Mouse (Mus musculus) heart, postnatal 0 days (tissue): ENCODE data around the gene Nhsl1.

ENCODE experiments used
- CTCF ChIP-seq: IDR thresholded peaks from 2 replicates; pipeline ENCODE4 v1.5.1; 2016; ENCODE audit warnings: antibody characterized with exemption, control low read depth, low read depth
- EP300 ChIP-seq: IDR thresholded peaks from 2 replicates; pipeline ENCODE4 v1.6.1; 2016; ENCODE audit warnings: antibody characterized with exemption, low read depth

DNA sequence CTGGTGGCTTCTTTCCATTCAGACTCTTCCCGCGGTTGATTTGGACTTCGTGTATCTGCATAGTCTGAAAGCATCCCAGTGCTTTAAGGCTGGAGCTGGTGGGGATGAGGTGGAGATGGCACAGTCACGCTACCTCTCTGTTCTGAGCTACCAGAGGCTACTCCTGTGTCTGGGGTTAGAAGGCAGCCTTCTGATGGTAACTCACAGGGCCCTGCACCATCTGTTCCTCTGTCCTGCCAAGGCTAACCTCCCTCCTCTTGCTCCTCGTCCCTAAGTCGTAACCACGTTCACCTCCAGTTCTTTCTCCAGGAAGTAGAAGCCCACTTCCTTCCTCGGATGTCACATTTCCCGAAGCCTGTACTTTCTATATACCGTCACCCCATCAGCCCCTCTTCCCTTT lies 171.2 kb downstream of the Nhsl1 start:
- no peak for TF ChIP-seq CTCF
- TF ChIP-seq EP300: no peak
